Mouse (Mus musculus) bone marrow macrophage, adult 2 months (primary cell): ENCODE data around the gene Ccdc57. TPM values are rescaled to one million over a fixed set of nuclear protein-coding genes. Genes with fewer than 3 reads are reported as not detected.
A peak's percentile ranks its signal among the peaks of the same experiment; 100 is the strongest.

Experiments
- H3K27ac ChIP-seq: 2 replicates; pipeline ENCODE4 v1.5.1; 2012; ENCODE audit warnings: low read depth, low read length; ENCODE audit not compliant: insufficient read depth
- H3K4me1 ChIP-seq: 2 replicates; pipeline ENCODE4 v1.6.1; 2012; ENCODE audit warnings: low read length; ENCODE audit not compliant: control insufficient read depth, insufficient read depth
- H3K4me3 ChIP-seq: 2 replicates; pipeline ENCODE4 v1.5.1; 2012; ENCODE audit warnings: mild to moderate bottlenecking, low read length, moderate library complexity; ENCODE audit not compliant: insufficient read depth
- CTCF ChIP-seq: IDR thresholded peaks from 2 replicates; pipeline ENCODE4 v1.5.1; 2012; ENCODE audit warnings: low read depth, mild to moderate bottlenecking, low read length, moderate library complexity
- POLR2A ChIP-seq: IDR thresholded peaks from 2 replicates; pipeline ENCODE4 v1.6.1; 2012; ENCODE audit warnings: mild to moderate bottlenecking, low read depth, low read length, borderline replicate concordance
- polyA plus RNA-seq: library from polyadenylated mRNA; stranded (reverse); fragments of >200 nt; gene quantifications from 2 replicates; pipeline ENCODE4 v1.2.4, GENCODE M21; 2012; ENCODE audit not compliant: missing spikeins, insufficient read depth, insufficient read length

The Ccdc57 gene
- polyA plus RNA-seq, result 3.0 and 4.1 TPM in 2 replicates

DNA sequence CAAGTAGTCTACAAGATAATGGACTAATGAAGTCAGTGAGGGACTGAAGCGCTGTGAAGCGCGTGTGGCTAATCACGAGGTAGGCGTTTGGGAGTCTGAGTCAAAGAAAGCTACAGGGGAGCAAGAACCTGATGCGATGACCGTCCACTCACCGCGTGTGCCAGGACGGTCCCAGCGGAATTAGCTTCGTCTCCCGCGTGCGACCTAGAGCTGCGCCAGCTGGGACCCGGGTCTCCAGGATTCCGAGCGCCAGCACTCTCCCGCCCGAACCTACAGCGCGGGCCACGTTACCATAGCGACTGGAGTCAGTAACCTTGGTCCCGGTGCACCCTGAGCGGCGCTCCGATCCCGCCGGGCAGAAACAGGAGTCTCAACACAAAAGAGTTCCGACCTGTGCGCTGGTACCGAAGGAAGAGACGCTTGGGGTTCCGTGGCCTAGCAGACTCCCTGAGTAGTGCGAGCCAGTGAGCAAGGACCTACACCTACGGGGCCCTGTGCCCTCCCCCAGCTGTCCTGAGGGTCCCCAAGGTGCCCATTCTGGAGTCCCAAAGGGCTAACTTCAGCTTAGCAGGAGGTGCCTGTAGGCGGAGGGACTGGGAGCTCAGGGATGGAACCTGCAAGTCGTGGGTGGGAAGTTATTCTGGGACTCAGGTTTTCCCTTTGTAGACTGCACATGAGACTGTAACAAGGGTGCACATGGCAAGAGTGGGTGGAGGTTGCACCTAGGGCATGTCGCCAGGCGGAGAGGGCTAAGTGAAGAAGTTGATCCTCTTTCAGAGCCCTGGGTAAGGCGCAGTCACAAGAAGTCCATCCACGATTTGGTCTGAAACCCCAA, at the start of gene Ccdc57:
Gene Ccdc57, minus strand, starts transcription at position 309 of the 835 bp plus-strand sequence.
- Histone ChIP-seq H3K4me3 (peak within 1 kb of the TSS; percentile 75), H3K27ac (peak within 1 kb of the TSS; percentile 5; the same call in 1 of the 2 replicates), H3K4me1 (peaks cover 9% of the 10 kb centered on the region)
- no peak for TF ChIP-seq CTCF
- TF ChIP-seq POLR2A, result no peak

DNA sequence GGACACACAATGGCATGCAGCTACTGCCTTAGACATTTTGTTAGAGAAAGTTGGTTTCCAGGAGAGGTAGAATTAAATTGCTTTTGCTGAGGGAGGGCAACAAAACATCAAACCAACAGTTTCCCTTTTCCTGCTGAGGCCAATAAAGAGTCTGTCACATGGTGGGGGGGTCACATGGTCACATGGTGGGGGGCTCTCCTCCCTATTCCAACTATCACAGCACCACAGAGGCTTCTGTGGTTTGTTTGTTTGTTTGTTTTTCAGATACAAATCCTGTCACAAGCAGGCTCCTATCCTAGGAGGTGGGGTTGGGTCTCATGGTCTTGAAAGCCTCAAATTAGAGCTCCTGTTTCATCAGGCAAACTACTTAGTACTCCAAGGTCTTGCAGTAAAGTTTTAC, 49.8 kb upstream of the Ccdc57 start:
- Histone ChIP-seq H3K4me3 (no peak overlapping the region), H3K27ac (peak overlapping the region; percentile 32; the same call in 1 of the 2 replicates), H3K4me1 (peaks cover 27% of the 10 kb centered on the region)
- TF ChIP-seq CTCF (no peak), POLR2A (no peak)

DNA sequence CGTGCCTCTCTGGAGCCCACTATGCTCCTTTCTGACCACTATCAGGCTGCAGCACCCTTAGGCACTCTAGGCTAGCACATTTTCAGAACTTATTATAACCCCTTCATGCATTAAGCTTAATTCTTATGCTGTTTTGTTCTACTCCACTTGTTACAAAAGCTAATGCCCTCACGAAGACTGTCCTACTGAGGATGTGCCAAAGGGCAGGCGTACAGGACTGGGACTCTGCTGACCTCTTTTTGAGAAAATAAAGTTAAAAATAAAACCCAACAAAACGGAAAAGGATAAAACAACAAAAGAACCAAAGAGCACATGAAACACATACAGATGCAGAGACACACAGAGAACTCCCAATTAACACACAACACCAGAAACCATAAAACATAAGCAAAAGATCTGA, 49.0 kb upstream of the Ccdc57 start:
- H3K4me1 ChIP-seq, result peaks cover 24% of the 10 kb centered on the region
- no peak overlapping the region for H3K27ac ChIP-seq
- H3K4me3 ChIP-seq, result no peak overlapping the region
- TF ChIP-seq CTCF (no peak), POLR2A (no peak)

DNA sequence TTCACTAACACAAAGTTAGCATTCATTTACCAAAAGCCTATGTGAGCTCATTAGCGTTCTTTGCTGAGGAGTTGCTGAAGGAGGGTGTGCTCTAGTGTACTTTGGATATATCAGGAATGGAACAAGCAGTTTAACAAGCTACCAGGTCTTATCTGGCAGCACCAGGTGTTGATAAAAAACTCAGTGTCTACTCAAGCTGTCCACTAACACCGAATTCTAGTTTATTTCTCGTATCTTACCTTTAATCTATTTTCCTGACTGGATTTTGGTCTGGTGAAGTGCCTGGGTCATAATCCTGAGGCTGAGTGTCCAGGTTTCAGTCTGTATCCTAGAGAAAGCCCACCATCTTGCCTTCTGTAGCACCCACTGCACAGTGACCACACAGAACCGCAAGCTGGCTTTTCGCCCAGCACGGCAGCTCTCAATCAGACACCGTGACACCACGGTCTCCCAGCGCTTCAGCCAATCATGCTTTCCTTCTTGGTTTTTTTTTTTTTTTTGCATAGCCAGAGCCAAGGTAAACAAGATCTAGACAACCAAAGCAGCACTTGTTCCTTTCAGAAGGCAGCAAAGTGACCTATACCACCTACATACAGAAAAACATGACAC, 47.9 kb upstream of the Ccdc57 start:
- Histone ChIP-seq H3K4me3 (no peak overlapping the region), H3K27ac (no peak overlapping the region), H3K4me1 (peaks cover 23% of the 10 kb centered on the region)
- TF ChIP-seq CTCF, result no peak
- no peak for TF ChIP-seq POLR2A

GRCm38 (mm10) chr11:120979711-120980426, 47.2 kb upstream of the Ccdc57 start:
- Histone ChIP-seq H3K27ac (no peak overlapping the region), H3K4me1 (peaks cover 16% of the 10 kb centered on the region)
- TF ChIP-seq CTCF, result no peak
- TF ChIP-seq POLR2A, result no peak

GRCm38 (mm10) chr11:120973318-120973717, 40.6 kb upstream of the Ccdc57 start:
- no peak for TF ChIP-seq POLR2A
- no peak for TF ChIP-seq CTCF
- Histone ChIP-seq H3K27ac (no peak overlapping the region), H3K4me1 (no peaks in the 10 kb centered on the region), H3K4me3 (no peak overlapping the region)

More at GRCm38 (mm10) chr11:120979711-120980426, 47.2 kb upstream of the Ccdc57 start:
- no peak overlapping the region for H3K4me3 ChIP-seq

DNA sequence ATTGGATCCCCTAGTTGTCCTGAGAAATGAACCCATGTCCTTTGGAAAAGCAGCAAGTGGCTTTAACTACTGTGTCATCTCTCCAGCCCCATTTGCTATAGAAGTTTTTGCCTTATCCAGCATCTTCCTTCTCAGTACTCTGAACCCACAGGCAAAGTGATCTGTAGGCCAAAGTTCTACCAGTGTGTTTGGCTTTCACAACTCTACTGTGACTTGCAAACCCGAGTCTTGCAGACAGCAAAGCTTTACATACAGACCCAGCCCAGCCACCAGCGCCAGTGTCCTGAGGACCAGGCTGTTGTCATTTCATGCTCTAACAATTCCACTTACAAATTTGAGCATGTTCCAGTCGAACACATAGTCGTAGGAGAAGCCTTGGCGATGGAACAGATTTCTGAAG, 38.6 kb upstream of the Ccdc57 start:
- no peak overlapping the region for H3K27ac ChIP-seq
- H3K4me1 ChIP-seq, result peaks cover 16% of the 10 kb centered on the region
- no peak overlapping the region for H3K4me3 ChIP-seq
- TF ChIP-seq POLR2A (no peak), CTCF (no peak)

DNA sequence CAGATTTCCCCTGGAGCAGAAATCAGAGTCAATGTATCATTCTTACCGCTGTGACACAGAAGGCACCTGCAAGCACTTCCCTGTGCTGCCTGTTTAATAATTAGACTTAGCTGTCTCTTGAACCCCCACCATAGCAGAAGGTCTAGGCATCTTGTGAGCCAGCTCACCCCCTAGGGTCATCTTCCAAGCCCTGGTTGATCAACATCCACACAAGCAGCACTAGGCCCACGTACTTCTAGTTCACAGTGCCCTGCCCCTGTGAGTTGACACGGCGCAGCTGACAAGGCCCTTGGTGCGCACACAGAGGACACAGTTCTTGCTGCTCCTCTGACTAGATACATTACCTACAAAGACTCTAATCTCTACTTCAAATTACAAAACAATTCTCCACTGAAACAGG, 37.1 kb upstream of the Ccdc57 start:
- peaks cover 21% of the 10 kb centered on the region for H3K4me1 ChIP-seq
- no peak overlapping the region for H3K27ac ChIP-seq
- H3K4me3 ChIP-seq, result no peak overlapping the region
- TF ChIP-seq CTCF (no peak), POLR2A (no peak)

- H3K4me1 ChIP-seq, result peaks cover 21% of the 10 kb centered on the region
- TF ChIP-seq POLR2A (no peak), CTCF (no peak)
- H3K4me3 ChIP-seq, result no peak overlapping the region
- H3K27ac ChIP-seq, result 0 out of 2 replicates have a peak overlapping the region, but pooled peaks have one; percentile 44
Observed at GRCm38 (mm10) chr11:120965587-120965986, 32.9 kb upstream of the Ccdc57 start.
